Mouse (Mus musculus) liver, embryonic 14.5 days (tissue): Measurements from ENCODE around the gene Cdh18. TPM values are rescaled to one million over a fixed set of nuclear protein-coding genes. Genes with fewer than 3 reads are reported as not detected.

Source experiments
- ATAC-seq: fragments of 200-750 bp; cut with Nextera tagmentation; 2 replicates; pipeline ENCODE4 v1.8.0; 2017; ENCODE audit warnings: moderate number of reproducible peaks, mild to moderate bottlenecking, moderate library complexity; ENCODE audit not compliant: insufficient read depth
- DNase-seq, 3 experiments: peaks; one replicate each; pipeline ENCODE4 v3.0.0-alpha.2; 2012 to 2013; ENCODE audit warnings: low read depth in 3 of 3, low spot score in 3 of 3
- H3K27ac ChIP-seq: fragments of 300-500 bp; sonication (generic); 2 replicates; pipeline ENCODE4 v1.5.1; 2014; ENCODE audit warnings: moderate library complexity, mild to moderate bottlenecking, control low read depth, inconsistent platforms
- H3K27me3 ChIP-seq: fragments of 300-500 bp; sonication (generic); 2 replicates; pipeline ENCODE4 v1.6.1; 2014; ENCODE audit warnings: mild to moderate bottlenecking, low read length, moderate library complexity; ENCODE audit not compliant: control insufficient read depth, insufficient read depth
- H3K36me3 ChIP-seq: fragments of 300-500 bp; sonication (generic); replicated peaks from 2 replicates; pipeline ENCODE4 v1.6.1; 2014; ENCODE audit warnings: low read depth; ENCODE audit not compliant: control insufficient read depth, insufficient read depth
- H3K4me1 ChIP-seq, 2 experiments: fragments of 200-500 bp in 1 of 2; fragments of 300-500 bp in 1 of 2; sonication (generic) in 1 of 2; replicated peaks; 2 replicates each; pipeline ENCODE4 v1.6.1; 2012 to 2014; ENCODE audit warnings: antibody characterized with exemption in 1 of 2, inconsistent platforms in 1 of 2, low read length in 1 of 2; ENCODE audit not compliant: control insufficient read depth in 2 of 2, insufficient read depth in 2 of 2
- H3K4me2 ChIP-seq: fragments of 300-500 bp; sonication (generic); 2 replicates; pipeline ENCODE4 v1.6.1; 2014; ENCODE audit warnings: low read depth, mild to moderate bottlenecking, control low read depth, moderate library complexity
- H3K4me3 ChIP-seq, 2 experiments: fragments of 200-500 bp in 1 of 2; fragments of 300-500 bp in 1 of 2; sonication (generic) in 1 of 2; 2 replicates each; pipeline ENCODE4 v1.5.1; 2012 to 2014; ENCODE audit warnings: low read depth in 2 of 2, low read length in 2 of 2, mild to moderate bottlenecking in 2 of 2, control low read depth in 1 of 2, inconsistent platforms in 1 of 2, moderate library complexity in 1 of 2; ENCODE audit not compliant: insufficient read depth in 1 of 2
- H3K9ac ChIP-seq: fragments of 300-500 bp; sonication (generic); replicated peaks from 2 replicates; pipeline ENCODE4 v1.6.1; 2014; ENCODE audit warnings: mild to moderate bottlenecking, control low read depth, moderate library complexity
- H3K9me3 ChIP-seq: fragments of 300-500 bp; sonication (generic); 2 replicates; pipeline ENCODE4 v1.6.1; 2016; ENCODE audit warnings: low read length, mixed read lengths; ENCODE audit not compliant: control insufficient read depth
- CTCF ChIP-seq: IDR thresholded peaks from 2 replicates; pipeline ENCODE4 v1.5.1; 2016; ENCODE audit warnings: antibody characterized with exemption, low read depth, control low read depth
- EP300 ChIP-seq: IDR thresholded peaks from 2 replicates; pipeline ENCODE4 v1.6.1; 2016; ENCODE audit warnings: antibody characterized with exemption, low read depth
- WGBS: fragments of 180-500 bp; shearing (Covaris S2); extraction: QIAGEN DNeasy Blood & Tissue Kit; methylation state at CpG from one replicate; pipeline ENCODE4 v1.1.7; 2014; ENCODE audit not compliant: insufficient replicate concordance; 5-methylcytosine and 5-hydroxymethylcytosine counted together
- polyA plus RNA-seq, 2 experiments: library from polyadenylated mRNA; depleted of rRNA in 1 of 2; stranded (reverse) in 1 of 2; unstranded in 1 of 2; fragments of >200 nt; fragmentation: Nextera tagmentation in 1 of 2; extraction: Ambion mirVana in 1 of 2; gene quantifications; 2 replicates each; pipeline versions ENCODE4 v1.2.1 to v1.2.3; 2012 to 2014

Gene Cdh18
- polyA plus RNA-seq, 2 experiments, result 0.08 TPM; not detected in 1

- no peaks in the 10 kb centered on the region for H3K27me3 ChIP-seq
- no peak overlapping the region for H3K4me2 ChIP-seq
- H3K4me1 ChIP-seq, result no peaks in the 10 kb centered on the region
- ATAC-seq, result no peak
- no peak overlapping the region for H3K27ac ChIP-seq
- no peak for DNase-seq
- H3K9ac ChIP-seq, result no peak overlapping the region
- H3K9me3 ChIP-seq, result no peaks in the 10 kb centered on the region
- no peaks in the 10 kb centered on the region for H3K36me3 ChIP-seq
- no peak for TF ChIP-seq EP300
- H3K4me3 ChIP-seq, result no peak overlapping the region
These were observed 284.3 kb downstream of the Cdh18 start for GRCm38 (mm10) chr15:22833127-22833526.

GRCm38 (mm10) chr15:22837173-22837572 is 288.4 kb downstream of the Cdh18 start:
- Histone ChIP-seq H3K4me1 (no peaks in the 10 kb centered on the region), H3K9ac (no peak overlapping the region), H3K27ac (no peak overlapping the region), H3K9me3 (no peaks in the 10 kb centered on the region), H3K4me3 (no peak overlapping the region), H3K4me2 (no peak overlapping the region), H3K27me3 (no peaks in the 10 kb centered on the region), H3K36me3 (no peaks in the 10 kb centered on the region)
- no peak for DNase-seq
- TF ChIP-seq CTCF, result no peak
- TF ChIP-seq EP300, result no peak
- 53% methylated on average over 1 of the region's 1 CpGs for WGBS
- ATAC-seq, result no peak

- H3K27ac ChIP-seq, result no peak overlapping the region
- DNase-seq, result no peak
- ATAC-seq, result no peak
- H3K4me2 ChIP-seq, result no peak overlapping the region
- no peak overlapping the region for H3K9ac ChIP-seq
- TF ChIP-seq CTCF (no peak), EP300 (no peak)
- H3K36me3 ChIP-seq, result no peaks in the 10 kb centered on the region
- no peaks in the 10 kb centered on the region for H3K9me3 ChIP-seq
- no peaks in the 10 kb centered on the region for H3K4me1 ChIP-seq
- H3K27me3 ChIP-seq, result no peaks in the 10 kb centered on the region
- H3K4me3 ChIP-seq, result no peak overlapping the region
These were observed 308.9 kb downstream of the Cdh18 start for GRCm38 (mm10) chr15:22857704-22858103.

DNA sequence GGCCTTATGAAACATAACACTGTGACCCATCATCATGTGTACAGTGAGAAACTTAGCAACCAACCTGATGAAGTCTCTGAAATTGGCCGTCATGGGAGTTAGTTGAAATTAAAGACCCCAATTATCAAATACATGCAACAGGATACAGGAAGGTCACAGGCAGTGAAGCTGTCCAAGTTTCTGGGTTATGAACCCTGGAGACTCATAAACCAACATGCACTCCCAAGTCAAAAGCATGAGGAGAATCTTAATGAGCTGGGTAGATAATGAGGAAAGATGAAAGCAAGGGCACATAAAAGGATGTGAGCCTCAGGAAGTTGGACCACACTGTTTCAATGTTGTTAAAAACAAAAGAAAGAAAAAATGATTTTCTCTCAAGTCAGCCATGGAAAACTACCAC is 321.9 kb downstream of the Cdh18 start:
- H3K4me3 ChIP-seq, result no peak overlapping the region
- no peaks in the 10 kb centered on the region for H3K4me1 ChIP-seq
- H3K36me3 ChIP-seq, result no peaks in the 10 kb centered on the region
- WGBS, result 53% methylated on average over 1 of the region's 1 CpGs
- H3K4me2 ChIP-seq, result no peak overlapping the region
- DNase-seq, result no peak
- no peak overlapping the region for H3K9ac ChIP-seq
- no peaks in the 10 kb centered on the region for H3K9me3 ChIP-seq
- H3K27me3 ChIP-seq, result no peaks in the 10 kb centered on the region
- no peak overlapping the region for H3K27ac ChIP-seq
- no peak for TF ChIP-seq EP300
- TF ChIP-seq CTCF, result no peak
- no peak for ATAC-seq

DNA sequence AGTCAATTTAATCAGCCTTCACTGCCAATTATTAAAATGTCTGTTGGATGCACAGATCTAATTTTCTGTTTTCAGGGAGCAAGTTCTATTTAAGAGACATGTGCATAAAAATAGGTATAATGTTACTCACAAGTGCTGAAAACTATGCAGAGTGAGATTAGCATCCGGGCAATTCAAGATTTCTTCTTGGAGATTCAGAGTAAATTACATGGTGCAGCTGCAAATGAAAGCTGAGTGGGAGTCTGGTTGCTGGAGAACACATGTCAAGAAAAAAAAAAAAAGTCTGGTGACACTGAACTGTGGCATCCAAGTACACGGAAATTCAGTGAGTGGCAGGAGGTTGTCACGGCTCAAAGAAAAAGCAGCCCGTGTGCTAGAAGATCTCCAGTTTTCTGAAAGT is 348.9 kb downstream of the Cdh18 start:
- WGBS, result 40% methylated on average over 4 of the region's 4 CpGs

DNA sequence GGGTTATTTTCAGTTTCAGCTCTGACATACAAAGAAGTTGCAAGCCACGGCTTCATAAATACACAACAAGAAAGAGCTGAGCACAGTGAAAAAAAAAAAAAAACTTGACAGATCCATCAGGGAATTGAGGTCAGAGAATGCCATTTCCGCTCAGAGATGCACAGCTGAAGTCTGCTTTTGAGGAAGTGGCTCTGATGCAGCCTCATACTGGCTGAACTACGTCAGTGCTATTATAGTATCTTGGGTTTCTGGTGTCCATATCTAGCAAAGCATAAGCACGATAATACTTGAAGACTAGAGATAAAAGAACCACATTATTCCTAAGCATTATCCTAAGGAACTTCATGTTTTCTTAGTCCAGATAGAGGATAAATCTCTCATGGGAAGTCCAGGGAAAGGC is 349.4 kb downstream of the Cdh18 start:
- Histone ChIP-seq H3K27me3 (no peaks in the 10 kb centered on the region), H3K9ac (no peak overlapping the region), H3K27ac (no peak overlapping the region), H3K36me3 (no peaks in the 10 kb centered on the region), H3K4me2 (no peak overlapping the region), H3K4me3 (no peak overlapping the region), H3K9me3 (no peaks in the 10 kb centered on the region), H3K4me1 (no peaks in the 10 kb centered on the region)
- 39% methylated on average over 4 of the region's 4 CpGs for WGBS
- TF ChIP-seq CTCF, result no peak
- no peak for TF ChIP-seq EP300
- ATAC-seq (no peak), DNase-seq (no peak)

More for the DNA sequence above, 348.9 kb downstream of the Cdh18 start:
- DNase-seq, result no peak
- no peak overlapping the region for H3K27ac ChIP-seq
- no peaks in the 10 kb centered on the region for H3K27me3 ChIP-seq
- H3K9ac ChIP-seq, result no peak overlapping the region
- no peaks in the 10 kb centered on the region for H3K4me1 ChIP-seq
- no peaks in the 10 kb centered on the region for H3K36me3 ChIP-seq
- TF ChIP-seq EP300, result no peak
- no peak for TF ChIP-seq CTCF
- no peak overlapping the region for H3K4me3 ChIP-seq
- H3K4me2 ChIP-seq, result no peak overlapping the region
- ATAC-seq, result no peak
- no peaks in the 10 kb centered on the region for H3K9me3 ChIP-seq
